Mouse (Mus musculus) adrenal gland, postnatal 36 days (tissue): Measurements from ENCODE around the gene Rassf2. TPM values are rescaled to one million over a fixed set of nuclear protein-coding genes. Genes with fewer than 3 reads are reported as not detected.

Experiments used
- DNase-seq, 2 experiments: peaks; one replicate each; pipeline ENCODE4 v3.0.0; 2021; ENCODE audit warnings: mixed read lengths in 1 of 2
- total RNA-seq, 2 experiments: library from RNA; stranded (reverse); gene quantifications; 2 replicates each; pipeline ENCODE4 v1.2.3; 2021

The Rassf2 gene
- total RNA-seq, 2 experiments from 2014 or later = 7.4 to 12.7 TPM

DNA sequence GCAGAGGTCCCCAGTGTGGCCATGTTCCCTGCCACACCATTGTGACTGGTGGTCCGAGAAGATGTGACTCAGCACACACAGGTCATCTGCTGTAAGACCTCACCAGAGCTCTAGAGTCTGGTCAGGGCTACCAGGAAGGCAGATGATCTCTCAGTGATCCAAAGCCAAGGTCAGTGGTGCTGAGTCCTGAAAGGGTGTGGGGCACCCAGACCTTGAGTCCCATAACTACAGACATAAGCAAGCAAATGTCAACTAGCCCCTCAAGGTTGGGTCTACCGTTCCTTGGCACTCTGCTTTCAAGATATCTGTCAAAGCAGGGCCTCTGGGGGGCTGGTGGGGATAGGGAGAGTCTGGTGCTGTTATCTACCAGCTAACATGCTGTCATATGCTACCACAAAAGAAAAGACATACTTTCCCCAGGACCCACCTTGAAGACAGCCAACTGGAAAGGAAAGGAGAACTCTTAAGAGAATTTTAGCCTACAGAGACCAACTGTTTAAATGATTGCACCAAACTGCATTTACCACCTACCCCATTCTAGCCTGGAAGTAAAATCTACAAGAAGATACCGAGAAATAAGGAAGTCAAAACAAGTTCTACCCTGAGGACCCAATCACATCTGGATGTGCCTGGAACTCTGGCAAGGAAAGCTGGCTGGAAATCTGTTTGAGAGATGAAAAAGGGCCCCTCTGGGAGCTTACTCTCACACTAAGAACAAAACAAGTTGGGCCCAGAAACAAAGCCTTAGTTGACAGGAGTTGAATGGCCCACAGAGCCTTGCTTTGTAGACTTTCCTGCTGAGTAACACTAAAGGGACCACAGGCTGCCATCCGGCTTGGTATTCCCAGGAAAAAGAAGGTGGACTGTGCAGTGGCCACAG lies 4.8 kb upstream of the Rassf2 start:
- no peak for DNase-seq

GRCm38 (mm10) chr2:132031364-132032095 lies 1.5 kb upstream of the Rassf2 start:
- no peak for DNase-seq

DNA sequence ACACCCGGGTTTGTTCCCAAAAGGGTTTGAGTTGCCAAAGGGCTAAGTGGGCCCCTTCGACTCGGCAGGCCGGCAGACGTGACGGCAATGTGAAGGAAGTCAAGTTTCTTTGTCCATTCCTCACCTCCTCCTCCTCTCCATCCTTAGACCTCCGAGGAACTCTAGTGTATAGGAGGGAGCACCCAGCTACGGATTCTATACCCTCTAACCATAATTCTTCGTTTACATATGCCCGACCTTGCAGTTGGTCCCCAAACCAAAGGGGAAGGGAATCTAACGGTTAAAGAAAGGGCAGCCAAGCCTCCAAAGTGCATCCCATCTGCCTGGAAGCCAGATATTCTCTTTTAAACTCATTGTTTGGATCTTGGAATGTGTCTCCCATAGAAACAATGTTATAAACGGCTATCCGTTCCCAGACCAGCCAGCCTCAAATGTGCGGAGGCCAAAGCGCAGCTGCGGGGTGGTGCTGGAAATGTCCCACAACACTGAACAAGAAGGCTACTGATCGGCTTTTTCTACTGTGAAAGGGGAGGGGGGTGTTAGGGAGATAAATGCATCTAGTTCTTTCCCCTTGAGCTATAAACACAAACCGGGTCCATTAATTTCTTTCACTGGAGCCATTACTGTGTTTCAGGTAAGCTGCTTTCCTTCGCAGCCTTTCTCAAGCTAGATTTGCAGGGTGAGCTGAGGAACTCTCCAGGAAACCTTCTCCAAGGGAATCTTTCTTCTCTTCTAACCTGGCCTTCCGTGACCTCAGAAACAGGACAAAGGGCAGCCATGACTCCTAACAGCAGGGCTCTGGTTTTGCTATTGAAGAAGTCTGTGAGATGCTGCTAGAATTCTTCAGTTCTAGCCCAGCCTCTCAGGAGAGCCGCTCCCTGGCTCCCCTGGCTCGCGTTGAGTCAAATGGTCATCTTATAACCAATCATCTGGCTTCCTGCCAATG lies 633 bp upstream of the Rassf2 start:
- DNase-seq = no peak

- peak; percentile 38 to 44 for DNase-seq
Measured at GRCm38 (mm10) chr2:132028894-132029605, 1.0 kb downstream of the Rassf2 start.

GRCm38 (mm10) chr2:132028107-132028506 lies 2.0 kb downstream of the Rassf2 start:
- no peak for DNase-seq

DNA sequence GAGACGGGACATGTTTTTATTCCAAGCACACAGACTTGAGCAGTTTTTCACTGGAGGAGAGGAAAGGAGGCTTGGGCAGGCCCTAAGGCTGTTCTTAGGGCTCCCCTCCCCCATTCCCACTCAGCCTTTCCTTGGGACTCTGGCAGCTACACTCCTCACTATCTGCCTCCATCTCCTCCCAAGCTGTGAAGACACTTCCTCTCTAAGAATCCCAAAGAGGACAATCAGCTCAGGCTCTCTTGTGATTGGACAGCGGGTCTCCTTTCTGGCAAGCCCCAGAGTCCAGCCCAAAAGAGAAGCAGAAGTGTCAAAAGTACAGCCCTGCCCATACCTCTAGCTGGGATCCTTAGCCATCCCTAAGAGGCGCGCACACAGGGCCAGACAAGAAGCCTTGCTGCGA lies 2.7 kb downstream of the Rassf2 start:
- no peak for DNase-seq

GRCm38 (mm10) chr2:132024028-132024427 lies 6.0 kb downstream of the Rassf2 start:
- DNase-seq = no peak

DNA sequence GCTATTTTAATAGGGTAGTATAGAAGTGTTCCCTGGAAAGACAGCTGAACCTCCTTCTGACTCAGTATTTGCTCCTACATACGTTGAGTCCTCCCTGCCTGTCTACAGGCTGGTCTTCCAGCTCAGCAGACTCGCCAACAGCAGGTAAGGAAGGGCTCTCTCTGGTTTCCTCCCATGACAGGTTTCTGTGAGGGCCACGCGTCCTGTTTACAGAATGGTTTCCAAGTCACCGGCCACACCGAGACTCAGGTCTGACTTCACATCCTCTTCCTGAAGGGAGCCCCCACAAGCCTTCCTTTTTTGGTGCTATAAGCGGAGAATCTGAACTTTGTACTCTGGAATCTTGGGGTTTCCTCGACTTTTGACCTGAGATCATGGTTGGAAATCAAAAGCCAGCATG lies 7.4 kb downstream of the Rassf2 start:
- DNase-seq = no peak

DNA sequence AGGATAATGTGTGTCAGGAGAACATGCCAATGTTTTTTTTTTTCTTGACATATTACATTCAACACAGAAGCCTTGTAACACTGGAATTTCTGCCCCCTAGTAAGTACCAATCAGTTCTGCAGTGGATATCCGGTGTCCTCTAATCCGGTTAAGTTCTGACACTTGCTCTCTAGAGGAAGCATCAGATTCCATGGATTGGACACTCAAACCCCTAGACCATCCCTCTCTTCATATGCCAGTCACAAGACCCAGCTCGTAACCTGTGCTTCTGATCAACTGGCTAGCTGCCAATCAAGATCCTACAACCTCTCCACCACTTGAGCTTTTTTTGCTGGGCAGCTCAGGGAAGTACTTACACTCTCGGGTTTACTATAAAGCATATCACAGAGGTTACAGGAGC lies 8.4 kb downstream of the Rassf2 start:
- no peak for DNase-seq

DNA sequence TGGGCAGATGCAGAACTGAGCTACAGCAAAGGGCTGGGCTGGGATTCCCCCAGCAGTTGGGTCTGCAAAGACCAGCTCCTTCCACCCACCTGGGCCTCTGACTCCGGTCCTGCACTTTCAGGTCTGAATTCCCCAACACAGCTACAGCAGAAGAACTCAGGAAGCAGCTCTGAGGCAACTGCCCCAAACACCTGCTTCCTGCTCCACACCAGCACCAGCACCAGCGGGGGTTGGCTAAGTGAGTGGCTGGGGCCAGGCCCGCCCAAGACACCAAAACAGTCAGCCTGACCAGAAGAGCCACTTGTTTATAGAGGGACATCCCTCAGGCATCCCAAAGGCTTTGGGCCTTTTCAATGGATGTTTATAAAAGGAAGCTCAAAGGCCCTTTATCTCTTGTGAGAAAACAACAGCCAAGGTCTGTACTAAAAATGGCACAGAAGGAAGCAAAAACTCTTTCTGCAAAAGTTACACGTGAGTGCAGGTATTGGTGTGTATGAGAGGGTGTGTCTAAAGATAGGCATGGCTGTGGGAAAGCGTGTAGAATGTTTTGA lies 9.0 kb downstream of the Rassf2 start:
- DNase-seq = peak in 1 of 2 experiments; percentile 31

DNA sequence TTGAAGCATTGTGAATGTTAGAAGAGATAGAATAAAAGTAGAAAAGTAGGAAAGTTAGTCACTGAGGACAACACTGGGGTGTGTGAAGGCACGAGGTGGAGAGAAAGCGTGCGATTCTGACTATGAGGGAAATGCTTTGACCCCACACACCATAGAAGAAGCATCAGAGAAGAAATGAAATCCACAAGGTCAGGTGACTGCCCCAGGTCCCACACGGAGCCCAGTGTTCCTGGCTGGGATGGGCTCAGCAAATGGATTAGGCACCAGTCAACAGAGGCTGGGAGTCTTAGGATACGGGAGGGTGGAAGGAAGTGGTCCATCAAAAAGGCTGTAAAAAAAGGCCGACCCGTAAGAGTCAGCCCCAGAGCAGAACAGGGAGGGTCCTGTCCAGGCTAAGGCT lies 9.6 kb downstream of the Rassf2 start:
- no peak for DNase-seq

GRCm38 (mm10) chr2:132019372-132019811 lies 10.7 kb downstream of the Rassf2 start:
- no peak for DNase-seq

- no peak for DNase-seq
Measured at GRCm38 (mm10) chr2:132018156-132018555, 11.9 kb downstream of the Rassf2 start.

DNA sequence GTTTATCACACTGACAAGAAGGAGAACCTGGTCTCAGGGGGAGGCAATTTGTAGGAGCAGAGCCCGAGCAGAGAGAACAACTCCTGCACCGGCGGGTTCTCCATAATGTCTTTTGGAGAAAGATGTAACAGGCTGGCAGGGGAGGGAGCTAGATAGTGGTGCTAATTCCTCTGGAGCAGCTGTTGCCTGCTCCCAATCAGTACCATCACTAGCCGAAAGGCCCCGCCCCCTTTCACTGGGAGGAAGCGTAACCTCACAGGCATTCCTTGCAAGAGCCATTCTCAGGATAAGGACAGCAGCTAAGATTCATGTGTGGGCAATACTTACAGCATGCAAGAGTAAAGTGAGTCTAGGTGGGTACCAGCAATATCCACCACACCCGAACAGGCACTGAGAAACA lies 12.4 kb downstream of the Rassf2 start:
- DNase-seq = peak; percentile 17 to 49

- no peak for DNase-seq
Measured at GRCm38 (mm10) chr2:132016034-132016433, 14.0 kb downstream of the Rassf2 start.

GRCm38 (mm10) chr2:132013152-132013551 lies 16.9 kb downstream of the Rassf2 start:
- DNase-seq = no peak

- no peak for DNase-seq
Measured at GRCm38 (mm10) chr2:132010781-132011180, 19.3 kb downstream of the Rassf2 start.

GRCm38 (mm10) chr2:132008186-132008585 lies 21.9 kb downstream of the Rassf2 start:
- DNase-seq = no peak

GRCm38 (mm10) chr2:132007475-132007819 lies 22.6 kb downstream of the Rassf2 start:
- DNase-seq = no peak

GRCm38 (mm10) chr2:132006561-132007474 lies 23.2 kb downstream of the Rassf2 start:
- peak; percentile 21 to 53 for DNase-seq
